Mouse (Mus musculus) erythroblast, embryonic 14.5 days (primary cell): ENCODE measurements around the gene Zfp871. TPM values are rescaled to one million over a fixed set of nuclear protein-coding genes. Genes with fewer than 3 reads are reported as not detected.

Source experiments
- H3K27me3 ChIP-seq: 2 replicates; pipeline ENCODE4 v1.6.1; 2012; ENCODE audit warnings: inconsistent platforms; ENCODE audit not compliant: control insufficient read depth
- H3K36me3 ChIP-seq: 2 replicates; pipeline ENCODE4 v1.6.1; 2012; ENCODE audit warnings: mild to moderate bottlenecking, inconsistent platforms; ENCODE audit not compliant: control insufficient read depth
- H3K4me1 ChIP-seq: 2 replicates; pipeline ENCODE4 v1.6.1; 2012; ENCODE audit warnings: inconsistent platforms; ENCODE audit not compliant: control insufficient read depth
- H3K4me3 ChIP-seq: replicated peaks from 2 replicates; pipeline ENCODE3; 2012; ENCODE audit warnings: moderate library complexity, mild to moderate bottlenecking, inconsistent platforms
- H3K9me3 ChIP-seq: 2 replicates; pipeline ENCODE4 v1.6.1; 2012; ENCODE audit warnings: low read length, inconsistent platforms, mixed read lengths; ENCODE audit not compliant: control insufficient read depth
- GATA1 ChIP-seq: IDR thresholded peaks from 2 replicates; pipeline ENCODE4 v1.6.1; 2012; ENCODE audit warnings: low read length, inconsistent platforms, mixed read lengths
- TAL1 ChIP-seq: IDR thresholded peaks from 3 replicates; pipeline ENCODE4 v1.6.1; 2012; ENCODE audit warnings: low read length, inconsistent platforms, mixed read lengths
- polyA plus RNA-seq: library from polyadenylated mRNA; stranded (reverse); fragments of >175 nt; gene quantifications from 2 replicates; pipeline ENCODE4 v1.2.3, GENCODE M21; 2012

The Zfp871 gene
- polyA plus RNA-seq, 1 experiment = 0.04 TPM

DNA sequence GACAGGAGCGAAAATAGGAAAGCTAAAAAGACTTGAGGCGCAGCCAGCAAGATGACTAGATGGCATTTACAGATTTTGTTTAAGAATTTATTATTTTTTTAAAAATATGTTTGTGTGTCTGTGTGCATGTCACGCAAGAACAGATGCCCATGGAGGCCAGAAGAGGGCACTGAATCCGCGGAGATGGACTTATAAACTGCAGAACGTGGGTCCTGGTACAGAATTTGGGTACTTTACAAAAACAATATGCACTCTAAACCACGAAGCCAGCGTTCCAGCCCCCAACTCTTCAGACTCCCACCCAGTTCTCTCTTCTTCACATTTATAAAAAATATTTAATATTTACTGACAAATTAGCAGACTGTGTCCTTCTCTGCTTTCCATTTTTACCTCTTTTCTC, 1.2 kb upstream of the Zfp871 start:
- H3K27me3 ChIP-seq = no peaks in the 10 kb centered on the region
- no peaks in the 10 kb centered on the region for H3K9me3 ChIP-seq
- peaks cover 27% of the 10 kb centered on the region for H3K36me3 ChIP-seq
- peaks cover 27% of the 10 kb centered on the region for H3K4me1 ChIP-seq
- peak overlapping the region; percentile 93 for H3K4me3 ChIP-seq
- TF ChIP-seq GATA1 = no peak
- no peak for TF ChIP-seq TAL1

DNA sequence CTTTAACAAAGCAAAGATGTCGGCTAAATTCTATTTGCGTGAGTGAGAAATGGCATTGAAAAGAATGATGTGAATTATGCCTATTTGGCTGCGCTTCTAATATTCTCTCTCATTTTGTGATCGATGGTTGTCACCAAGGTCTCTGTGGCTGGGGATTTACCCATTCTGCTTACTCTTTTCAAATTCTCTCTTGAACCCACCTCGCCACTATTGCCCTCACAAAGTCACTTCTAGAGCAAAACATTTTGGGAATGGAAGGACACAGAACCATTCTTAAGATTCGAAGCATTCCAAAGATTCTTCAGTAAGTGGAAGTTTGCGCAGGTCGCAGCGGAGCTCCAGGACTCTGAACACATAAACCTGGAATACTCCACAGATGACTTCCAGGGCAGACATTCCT, 489 bp upstream of the Zfp871 start:
- Histone ChIP-seq H3K27me3 (no peaks in the 10 kb centered on the region), H3K4me3 (peak overlapping the region; percentile 93), H3K36me3 (peaks cover 33% of the 10 kb centered on the region), H3K9me3 (no peaks in the 10 kb centered on the region), H3K4me1 (peaks cover 27% of the 10 kb centered on the region)
- TF ChIP-seq GATA1 = no peak
- TF ChIP-seq TAL1 = no peak

DNA sequence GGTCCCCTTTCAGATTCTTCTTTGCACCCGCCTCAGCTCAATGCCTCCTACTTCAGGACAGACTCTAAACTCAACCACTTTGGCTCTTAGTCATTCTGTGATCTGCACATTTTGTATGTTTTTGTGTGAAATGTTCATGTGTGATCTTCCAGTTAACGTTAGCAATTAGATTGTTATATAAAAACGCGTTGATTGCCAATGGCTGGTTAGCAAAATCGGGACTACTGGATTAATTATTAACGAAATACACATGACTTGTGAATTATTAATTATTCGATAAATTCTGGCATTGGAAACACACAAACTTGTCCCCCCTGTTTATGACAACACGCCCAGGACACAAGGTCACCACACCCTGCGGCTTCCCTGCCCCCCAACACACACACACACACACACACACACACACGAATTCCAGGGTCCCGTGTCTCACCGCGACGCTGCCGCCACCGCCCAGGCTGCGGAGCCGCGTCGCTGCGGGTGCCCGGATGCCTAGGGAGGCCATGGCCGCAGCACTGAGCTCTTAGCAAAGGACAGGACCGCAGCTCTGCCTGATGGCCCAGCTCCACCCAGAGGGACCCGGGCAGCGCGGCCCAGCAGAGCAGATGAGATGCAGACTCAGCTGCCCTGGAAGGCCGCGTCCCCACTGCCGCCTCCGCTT, 522 bp downstream of the Zfp871 start:
- Histone ChIP-seq H3K36me3 (peaks cover 43% of the 10 kb centered on the region), H3K9me3 (no peaks in the 10 kb centered on the region), H3K4me3 (peak overlapping the region; percentile 93), H3K4me1 (peaks cover 29% of the 10 kb centered on the region), H3K27me3 (no peaks in the 10 kb centered on the region)
- TF ChIP-seq TAL1 (no peak), GATA1 (no peak)

- Histone ChIP-seq H3K9me3 (no peaks in the 10 kb centered on the region), H3K36me3 (peaks cover 45% of the 10 kb centered on the region), H3K4me1 (peaks cover 29% of the 10 kb centered on the region), H3K4me3 (peak overlapping the region; percentile 93), H3K27me3 (no peaks in the 10 kb centered on the region)
- no peak for TF ChIP-seq TAL1
- TF ChIP-seq GATA1 = no peak
Observed at GRCm38 (mm10) chr17:32786944-32787343, 1.1 kb downstream of the Zfp871 start.

GRCm38 (mm10) chr17:32785656-32786055, 2.4 kb downstream of the Zfp871 start:
- H3K4me3 ChIP-seq = no peak overlapping the region
- peaks cover 31% of the 10 kb centered on the region for H3K4me1 ChIP-seq
- H3K27me3 ChIP-seq = no peaks in the 10 kb centered on the region
- TF ChIP-seq GATA1 (no peak), TAL1 (no peak)
- no peaks in the 10 kb centered on the region for H3K9me3 ChIP-seq
- peaks cover 54% of the 10 kb centered on the region for H3K36me3 ChIP-seq

DNA sequence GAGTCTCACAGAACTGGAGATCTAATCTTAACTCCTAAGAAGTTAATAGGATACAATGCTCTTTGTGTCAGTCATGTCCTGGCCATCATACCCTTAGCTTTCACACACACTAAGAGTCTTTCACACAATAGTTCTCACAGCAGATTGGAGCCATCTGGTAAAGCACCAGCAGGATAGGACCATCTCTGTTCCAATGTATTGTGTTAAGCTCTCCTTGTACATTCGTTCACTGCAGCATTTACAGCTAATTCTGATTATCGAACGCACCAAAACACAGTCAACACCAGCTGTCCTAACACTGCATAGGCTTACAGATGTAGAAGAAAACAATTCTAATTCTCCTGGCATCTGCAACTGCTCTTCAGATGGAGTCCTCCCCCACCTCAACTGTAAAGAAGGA, 10.5 kb downstream of the Zfp871 start:
- no peaks in the 10 kb centered on the region for H3K27me3 ChIP-seq
- TF ChIP-seq TAL1 = no peak
- no peak for TF ChIP-seq GATA1
- no peaks in the 10 kb centered on the region for H3K9me3 ChIP-seq
- peaks cover 7% of the 10 kb centered on the region for H3K4me1 ChIP-seq
- no peak overlapping the region for H3K4me3 ChIP-seq
- peaks cover 88% of the 10 kb centered on the region for H3K36me3 ChIP-seq

DNA sequence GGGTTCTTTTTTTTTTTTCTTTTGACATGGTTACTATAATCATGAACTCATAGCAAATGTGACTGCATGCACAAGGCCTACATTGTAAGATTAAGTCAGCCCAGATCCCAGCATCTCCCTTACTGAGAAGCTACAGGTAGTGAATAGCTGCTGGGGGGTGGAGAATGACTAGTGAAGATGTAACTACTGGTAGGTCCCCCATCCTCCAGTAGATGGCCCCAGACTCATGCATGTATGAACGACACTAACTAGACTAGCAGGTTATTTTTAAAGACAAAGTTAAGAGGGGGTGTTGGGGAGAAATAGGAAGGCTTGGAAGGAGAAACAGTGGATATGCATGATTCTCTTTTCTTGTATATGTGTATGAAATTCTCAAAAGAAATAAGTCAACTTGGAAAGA, 16.9 kb downstream of the Zfp871 start:
- no peak overlapping the region for H3K4me3 ChIP-seq
- H3K4me1 ChIP-seq = no peaks in the 10 kb centered on the region
- peaks cover 98% of the 10 kb centered on the region for H3K36me3 ChIP-seq
- TF ChIP-seq TAL1 (no peak), GATA1 (no peak)
- H3K27me3 ChIP-seq = no peaks in the 10 kb centered on the region
- no peaks in the 10 kb centered on the region for H3K9me3 ChIP-seq

DNA sequence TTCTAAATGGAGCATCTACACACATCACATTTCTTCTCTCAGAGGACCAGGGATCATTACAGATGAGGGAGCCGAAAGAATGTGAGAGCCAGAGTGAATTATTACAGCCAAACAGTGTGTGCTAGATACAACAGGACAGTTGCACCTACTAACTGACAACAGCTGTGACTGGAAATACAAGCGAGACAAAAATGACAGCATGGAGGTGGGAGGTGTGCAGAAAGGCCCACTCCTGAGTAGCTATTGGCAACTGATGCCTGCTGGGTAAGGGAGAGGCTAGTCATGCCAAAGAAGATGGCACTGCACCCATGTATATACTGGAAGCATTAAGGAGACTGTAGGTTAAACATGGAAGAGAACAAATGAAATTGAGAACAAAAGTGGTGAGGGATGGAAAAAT, 21.7 kb downstream of the Zfp871 start:
- H3K4me3 ChIP-seq = no peak overlapping the region
- TF ChIP-seq GATA1 (no peak), TAL1 (no peak)

GRCm38 (mm10) chr17:32757331-32757730, 30.8 kb downstream of the Zfp871 start:
- H3K36me3 ChIP-seq = no peaks in the 10 kb centered on the region
- no peaks in the 10 kb centered on the region for H3K9me3 ChIP-seq
- TF ChIP-seq TAL1 (no peak), GATA1 (no peak)
- peaks cover 2% of the 10 kb centered on the region for H3K4me1 ChIP-seq
- no peaks in the 10 kb centered on the region for H3K27me3 ChIP-seq
- no peak overlapping the region for H3K4me3 ChIP-seq

More for the DNA sequence above, 21.7 kb downstream of the Zfp871 start:
- peaks cover 76% of the 10 kb centered on the region for H3K36me3 ChIP-seq
- H3K4me1 ChIP-seq = no peaks in the 10 kb centered on the region
- peaks cover 3% of the 10 kb centered on the region; the same call in 1 of the 2 replicates for H3K9me3 ChIP-seq
- H3K27me3 ChIP-seq = no peaks in the 10 kb centered on the region

DNA sequence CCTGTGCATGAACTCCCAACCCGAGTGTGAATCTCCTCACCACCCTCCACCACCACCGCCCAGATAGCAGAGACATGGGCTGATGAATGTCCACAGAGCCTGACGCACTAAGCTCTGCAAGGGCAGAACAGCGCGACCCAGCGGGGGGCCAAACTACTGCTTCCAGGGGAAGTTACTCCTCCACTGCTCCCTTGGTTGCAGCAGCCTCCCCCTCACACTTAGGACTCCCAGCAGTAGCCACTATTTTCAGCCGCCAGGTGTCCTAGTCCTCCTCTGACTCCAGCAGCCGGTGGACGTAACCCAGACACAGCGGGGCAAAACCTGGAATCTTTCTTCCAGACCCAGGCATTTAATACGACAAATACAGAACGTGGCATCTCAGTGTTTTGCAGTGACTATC, 34.5 kb downstream of the Zfp871 start:
- Histone ChIP-seq H3K27me3 (no peaks in the 10 kb centered on the region), H3K4me3 (no peak overlapping the region), H3K36me3 (no peaks in the 10 kb centered on the region), H3K4me1 (peaks cover 2% of the 10 kb centered on the region), H3K9me3 (no peaks in the 10 kb centered on the region)
- no peak for TF ChIP-seq GATA1
- no peak for TF ChIP-seq TAL1
